Mouse (Mus musculus) midbrain, embryonic 13.5 days (tissue): Measurements from ENCODE around the gene Arhgap23. TPM values are rescaled to one million over a fixed set of nuclear protein-coding genes. Genes with fewer than 3 reads are reported as not detected.

Source experiments
- ATAC-seq: fragments of 200-750 bp; cut with Nextera tagmentation; 2 replicates; pipeline ENCODE4 v1.8.0; 2017; ENCODE audit warnings: mild to moderate bottlenecking, moderate TSS enrichment, moderate library complexity
- H3K27ac ChIP-seq: fragments of 300-500 bp; sonication (generic); 2 replicates; pipeline ENCODE4 v1.5.1; 2015; ENCODE audit warnings: inconsistent platforms, mild to moderate bottlenecking, moderate library complexity
- H3K27me3 ChIP-seq: fragments of 300-500 bp; sonication (generic); 2 replicates; pipeline ENCODE4 v1.6.1; 2015; ENCODE audit warnings: mild to moderate bottlenecking, inconsistent platforms
- H3K36me3 ChIP-seq: fragments of 300-500 bp; sonication (generic); 2 replicates; pipeline ENCODE4 v1.6.1; 2015; ENCODE audit warnings: mild to moderate bottlenecking, inconsistent platforms
- H3K4me1 ChIP-seq: fragments of 300-500 bp; sonication (generic); replicated peaks from 2 replicates; pipeline ENCODE4 v1.6.1; 2015; ENCODE audit warnings: inconsistent platforms
- H3K4me2 ChIP-seq: fragments of 300-500 bp; sonication (generic); replicated peaks from 2 replicates; pipeline ENCODE4 v1.6.1; 2015; ENCODE audit warnings: moderate library complexity, mild to moderate bottlenecking, inconsistent platforms
- H3K4me3 ChIP-seq: fragments of 300-500 bp; sonication (generic); replicated peaks from 2 replicates; pipeline ENCODE4 v1.5.1; 2015; ENCODE audit warnings: mild to moderate bottlenecking, inconsistent platforms
- H3K9ac ChIP-seq: fragments of 300-500 bp; sonication (generic); replicated peaks from 2 replicates; pipeline ENCODE4 v1.6.1; 2015; ENCODE audit warnings: mild to moderate bottlenecking, inconsistent platforms
- H3K9me3 ChIP-seq: fragments of 300-500 bp; sonication (generic); 2 replicates; pipeline ENCODE4 v1.6.1; 2016; ENCODE audit warnings: mild to moderate bottlenecking, inconsistent platforms
- WGBS: fragments of 180-500 bp; shearing (Covaris S2); methylation state at CpG from one replicate; pipeline ENCODE4 v1.1.7; 2015; 5-methylcytosine and 5-hydroxymethylcytosine counted together
- polyA plus RNA-seq: library from polyadenylated mRNA; unstranded; fragments of >200 nt; fragmentation: Nextera tagmentation; extraction: Ambion mirVana; gene quantifications from 2 replicates; pipeline ENCODE4 v1.2.1, GENCODE M21; 2015

Gene Arhgap23
- 5.1 and 6.5 TPM in 2 replicates for polyA plus RNA-seq

DNA sequence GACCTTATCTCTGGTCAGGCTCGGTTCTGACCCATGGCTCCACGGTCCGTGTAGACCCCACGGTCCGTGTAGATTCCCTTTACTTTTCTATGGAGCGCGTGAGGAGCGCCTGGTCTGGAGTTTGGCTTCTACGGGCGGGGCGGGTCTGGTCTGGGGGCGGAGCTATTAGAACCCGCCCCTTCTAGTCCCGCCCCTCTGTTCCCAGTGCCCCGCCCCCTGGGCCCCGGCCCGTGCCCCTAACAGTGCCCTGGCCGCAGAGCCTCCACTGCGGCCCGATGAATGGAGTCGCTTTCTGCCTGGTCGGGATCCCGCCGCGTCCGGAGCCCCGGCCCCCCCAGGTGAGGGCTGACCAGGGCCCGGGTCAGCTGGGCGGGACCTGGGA, at the start of gene Arhgap23:
Arhgap23 (plus strand) TSS at position 204 of the 382 bp plus-strand sequence.
- H3K27ac ChIP-seq: no peak within 1 kb of the TSS
- peaks cover 25% of the 10 kb centered on the region for H3K4me1 ChIP-seq
- peak; percentile 63 for ATAC-seq
- 1% methylated on average over 27 of the region's 29 CpGs for WGBS
- peak within 1 kb of the TSS; percentile 62 for H3K4me2 ChIP-seq
- peak within 1 kb of the TSS; percentile 55 for H3K9ac ChIP-seq
- H3K4me3 ChIP-seq: peak within 1 kb of the TSS; percentile 45
- no peaks in the 10 kb centered on the region for H3K36me3 ChIP-seq
- H3K27me3 ChIP-seq: peaks cover 31% of the 10 kb centered on the region
- no peaks in the 10 kb centered on the region for H3K9me3 ChIP-seq

DNA sequence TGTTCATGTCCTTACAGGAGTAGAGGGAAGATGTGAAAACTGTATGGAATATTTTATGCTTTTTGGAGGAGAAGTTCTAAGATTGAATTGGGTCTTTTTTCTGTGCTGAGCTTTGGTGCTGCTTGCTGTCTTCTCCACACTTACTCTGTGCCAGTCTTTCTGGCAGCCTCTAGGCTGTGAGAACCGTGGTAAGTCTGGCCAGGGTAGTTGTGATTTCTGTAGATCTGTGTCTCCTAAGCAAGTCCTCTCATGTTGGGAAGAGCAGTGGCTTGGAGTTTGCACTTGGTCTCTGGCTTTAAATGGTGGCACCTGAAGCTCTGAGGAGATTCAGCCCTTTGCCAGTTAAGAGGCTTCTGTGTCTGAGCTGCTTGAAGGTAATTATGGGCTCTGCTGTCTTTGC, 49.8 kb upstream of the Arhgap23 start:
- peak overlapping the region; percentile 99 for H3K9ac ChIP-seq
- peak overlapping the region; percentile 99 for H3K4me3 ChIP-seq
- no peaks in the 10 kb centered on the region for H3K9me3 ChIP-seq
- no peaks in the 10 kb centered on the region for H3K36me3 ChIP-seq
- peak overlapping the region; percentile 95 for H3K4me2 ChIP-seq
- no peak for ATAC-seq
- no peak overlapping the region for H3K27ac ChIP-seq
- no peaks in the 10 kb centered on the region for H3K27me3 ChIP-seq
- H3K4me1 ChIP-seq: peaks cover 38% of the 10 kb centered on the region
- 74% methylated on average over 1 of the region's 1 CpGs for WGBS

DNA sequence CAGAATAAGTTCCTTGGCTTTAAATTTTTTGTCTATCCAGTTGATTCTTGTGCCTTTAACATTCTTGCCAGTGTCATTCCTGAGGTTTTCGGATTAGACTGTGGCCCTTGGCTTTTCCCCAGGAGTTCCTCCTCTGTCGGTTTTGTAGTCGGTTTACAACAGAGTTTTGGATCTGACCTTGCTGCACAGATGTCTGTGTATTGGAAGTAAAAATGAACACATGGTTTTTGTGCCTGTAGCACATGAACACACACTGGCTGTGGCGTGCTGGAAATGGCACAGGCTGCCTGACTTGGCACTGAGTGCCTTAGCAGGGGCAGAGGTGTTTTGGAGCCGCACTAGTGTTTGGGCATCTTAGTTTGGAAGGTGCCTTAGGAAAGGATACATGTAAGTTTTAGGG, 46.8 kb upstream of the Arhgap23 start:
- H3K36me3 ChIP-seq: peaks cover 6% of the 10 kb centered on the region; the same call in 1 of the 2 replicates
- ATAC-seq: no peak
- no peak overlapping the region for H3K4me3 ChIP-seq
- no peak overlapping the region for H3K27ac ChIP-seq
- no peaks in the 10 kb centered on the region for H3K27me3 ChIP-seq
- no peaks in the 10 kb centered on the region for H3K9me3 ChIP-seq
- 88% methylated on average over 5 of the region's 5 CpGs for WGBS
- H3K4me1 ChIP-seq: peaks cover 40% of the 10 kb centered on the region
- H3K9ac ChIP-seq: no peak overlapping the region
- H3K4me2 ChIP-seq: no peak overlapping the region

DNA sequence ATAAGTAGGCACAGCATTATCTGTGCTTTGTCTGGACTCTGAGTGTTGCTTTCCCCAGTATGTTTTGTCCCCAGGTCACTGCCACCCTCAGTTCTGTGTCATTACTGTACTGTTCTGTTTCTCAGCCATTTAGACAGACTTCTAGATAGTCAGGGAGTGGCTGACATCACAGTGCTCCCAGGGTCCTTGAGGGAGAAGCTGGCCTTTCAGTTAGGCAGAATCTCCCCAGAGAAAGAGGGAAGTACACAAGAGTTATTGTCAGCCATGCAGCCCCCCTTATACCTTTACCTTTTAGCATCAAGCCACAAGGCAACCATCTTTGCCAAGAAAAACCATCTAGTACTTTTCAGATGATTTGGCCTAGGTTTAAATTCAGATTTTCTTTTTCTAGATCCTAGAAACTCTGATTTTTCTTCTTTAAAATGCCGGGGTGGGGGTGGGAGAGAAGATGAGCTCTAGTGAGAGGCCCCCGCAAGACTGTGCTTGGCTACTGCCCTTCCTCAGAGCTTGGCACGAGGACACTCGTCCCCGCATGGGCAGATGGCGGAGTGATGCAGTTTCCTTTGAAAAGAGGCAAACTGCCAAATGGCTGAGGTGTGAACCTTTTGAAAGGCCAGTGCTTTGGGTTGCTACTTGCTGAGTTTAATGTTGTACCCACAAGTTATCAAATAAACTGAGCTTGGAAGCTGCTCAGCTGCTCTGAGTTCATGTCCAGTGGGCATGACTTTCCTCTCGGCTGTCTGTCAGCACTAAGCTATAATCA, 44.8 kb upstream of the Arhgap23 start:
- H3K9me3 ChIP-seq: no peaks in the 10 kb centered on the region
- H3K27me3 ChIP-seq: no peaks in the 10 kb centered on the region
- H3K9ac ChIP-seq: no peak overlapping the region
- H3K27ac ChIP-seq: no peak overlapping the region
- WGBS: 84% methylated on average over 7 of the region's 7 CpGs
- H3K4me1 ChIP-seq: peaks cover 20% of the 10 kb centered on the region
- H3K4me2 ChIP-seq: no peak overlapping the region
- no peak for ATAC-seq
- no peak overlapping the region for H3K4me3 ChIP-seq
- peaks cover 16% of the 10 kb centered on the region for H3K36me3 ChIP-seq

DNA sequence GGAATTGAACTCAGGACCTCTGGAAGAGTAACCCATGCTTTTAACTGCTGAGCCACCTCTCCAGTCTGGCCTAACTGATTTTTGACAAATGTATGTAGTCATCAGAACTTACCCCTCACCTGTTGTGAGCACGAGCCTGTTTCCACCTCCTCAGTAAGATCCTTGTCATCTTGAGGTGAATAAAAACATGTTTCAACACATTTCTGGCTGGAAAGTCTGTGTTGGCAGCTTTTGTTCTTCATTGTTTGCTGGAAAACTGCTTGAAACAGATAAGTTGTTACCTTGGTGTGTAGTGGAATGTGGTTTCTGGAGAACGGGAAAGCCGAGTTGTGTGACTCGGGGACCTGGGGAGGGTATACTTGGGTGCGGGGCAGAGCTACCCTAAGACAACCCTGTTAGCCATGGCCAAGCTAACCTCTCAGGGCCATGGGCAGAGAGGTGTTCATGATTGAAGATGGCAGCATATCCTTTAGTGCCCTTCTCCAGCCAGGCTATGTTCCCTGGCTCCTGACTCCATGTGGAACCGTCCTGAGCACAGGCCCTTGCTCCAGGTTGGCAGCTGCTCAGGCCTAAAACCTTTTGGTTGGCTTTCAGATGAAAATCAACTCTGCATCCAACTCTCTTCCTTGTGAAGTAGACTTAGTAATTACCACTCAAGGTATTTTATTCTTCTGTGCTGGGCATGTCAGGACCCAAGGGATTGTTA, 43.0 kb upstream of the Arhgap23 start:
- Histone ChIP-seq H3K9ac (no peak overlapping the region), H3K36me3 (peaks cover 34% of the 10 kb centered on the region), H3K4me1 (peaks cover 9% of the 10 kb centered on the region), H3K27ac (no peak overlapping the region), H3K4me2 (no peak overlapping the region), H3K9me3 (no peaks in the 10 kb centered on the region), H3K4me3 (no peak overlapping the region), H3K27me3 (no peaks in the 10 kb centered on the region)
- ATAC-seq: no peak
- WGBS: 89% methylated on average over 6 of the region's 6 CpGs

DNA sequence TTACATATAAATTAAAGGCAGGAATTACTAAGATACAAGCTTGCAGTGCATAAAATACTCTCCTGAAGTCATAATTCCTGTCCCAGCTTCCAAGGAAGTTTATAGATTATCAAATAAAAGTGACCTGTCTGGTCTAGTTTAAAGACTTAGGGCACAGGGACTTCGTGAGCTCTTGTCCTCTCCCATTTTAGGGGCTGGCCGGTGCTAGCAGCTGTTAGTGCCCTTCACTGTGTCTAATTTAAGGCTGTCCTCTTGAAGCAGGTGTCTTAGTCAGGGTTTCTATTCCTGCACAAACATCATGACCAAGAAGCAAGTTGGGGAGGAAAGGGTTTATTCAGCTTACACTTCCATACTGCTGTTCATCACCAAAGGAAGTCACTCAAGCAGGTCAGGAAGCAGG, 41.9 kb upstream of the Arhgap23 start:
- no peak overlapping the region for H3K4me3 ChIP-seq
- WGBS: 92% methylated on average over 2 of the region's 2 CpGs
- no peak for ATAC-seq
- peaks cover 45% of the 10 kb centered on the region for H3K36me3 ChIP-seq
- H3K9ac ChIP-seq: no peak overlapping the region
- H3K9me3 ChIP-seq: no peaks in the 10 kb centered on the region
- no peak overlapping the region for H3K4me2 ChIP-seq
- peaks cover 9% of the 10 kb centered on the region; the same call in 1 of the 2 replicates for H3K4me1 ChIP-seq
- no peak overlapping the region for H3K27ac ChIP-seq
- H3K27me3 ChIP-seq: no peaks in the 10 kb centered on the region

DNA sequence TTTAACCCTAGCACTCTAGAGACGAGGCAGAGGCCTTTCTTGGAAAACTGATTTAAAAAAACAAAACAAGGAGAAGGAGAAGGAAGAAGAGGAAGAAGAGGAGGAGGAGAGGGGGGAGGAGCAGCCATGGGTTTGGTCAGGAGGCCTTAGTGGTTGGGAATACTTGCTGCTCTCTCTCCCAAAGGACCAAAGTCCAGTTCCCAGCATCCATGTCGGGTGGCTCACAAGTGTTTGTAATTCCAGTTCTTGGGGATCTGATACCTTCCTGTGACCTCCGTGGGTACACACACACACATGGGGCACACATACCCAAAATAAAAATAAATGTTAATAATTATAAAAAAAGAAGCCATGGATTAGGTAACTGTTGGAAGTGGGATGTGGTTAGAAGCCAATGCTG, 35.3 kb upstream of the Arhgap23 start:
- H3K4me2 ChIP-seq: no peak overlapping the region
- peaks cover 71% of the 10 kb centered on the region for H3K36me3 ChIP-seq
- no peaks in the 10 kb centered on the region for H3K9me3 ChIP-seq
- H3K4me3 ChIP-seq: no peak overlapping the region
- no peak overlapping the region for H3K27ac ChIP-seq
- H3K9ac ChIP-seq: no peak overlapping the region
- ATAC-seq: no peak
- 90% methylated on average over 3 of the region's 3 CpGs for whole genome bisulfite sequencing
- H3K27me3 ChIP-seq: no peaks in the 10 kb centered on the region
- H3K4me1 ChIP-seq: no peaks in the 10 kb centered on the region

DNA sequence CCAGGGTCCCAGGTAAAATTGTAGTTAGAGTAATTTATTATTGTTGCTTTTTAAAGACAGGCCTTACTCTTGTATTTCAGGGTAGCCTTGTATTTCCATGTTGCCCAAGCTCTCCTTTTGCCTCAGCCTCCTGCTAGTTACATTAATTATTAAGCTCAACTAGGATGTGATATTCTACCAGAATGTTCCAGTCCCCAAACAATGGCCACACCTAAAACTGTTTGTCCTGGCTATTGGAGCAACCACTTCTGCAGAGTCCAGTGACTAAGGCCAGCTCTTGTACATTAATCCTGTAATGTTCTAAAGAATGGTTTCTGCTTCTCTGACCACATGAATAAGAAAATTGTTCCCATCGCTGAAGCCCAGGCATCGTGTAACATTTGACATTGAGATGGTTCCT, 32.3 kb upstream of the Arhgap23 start:
- no peak overlapping the region for H3K9ac ChIP-seq
- H3K4me2 ChIP-seq: no peak overlapping the region
- H3K9me3 ChIP-seq: no peaks in the 10 kb centered on the region
- H3K4me3 ChIP-seq: no peak overlapping the region
- no peaks in the 10 kb centered on the region for H3K27me3 ChIP-seq
- peaks cover 59% of the 10 kb centered on the region for H3K36me3 ChIP-seq
- H3K27ac ChIP-seq: no peak overlapping the region
- ATAC-seq: no peak
- 92% methylated on average over 2 of the region's 2 CpGs for WGBS
- no peaks in the 10 kb centered on the region for H3K4me1 ChIP-seq

DNA sequence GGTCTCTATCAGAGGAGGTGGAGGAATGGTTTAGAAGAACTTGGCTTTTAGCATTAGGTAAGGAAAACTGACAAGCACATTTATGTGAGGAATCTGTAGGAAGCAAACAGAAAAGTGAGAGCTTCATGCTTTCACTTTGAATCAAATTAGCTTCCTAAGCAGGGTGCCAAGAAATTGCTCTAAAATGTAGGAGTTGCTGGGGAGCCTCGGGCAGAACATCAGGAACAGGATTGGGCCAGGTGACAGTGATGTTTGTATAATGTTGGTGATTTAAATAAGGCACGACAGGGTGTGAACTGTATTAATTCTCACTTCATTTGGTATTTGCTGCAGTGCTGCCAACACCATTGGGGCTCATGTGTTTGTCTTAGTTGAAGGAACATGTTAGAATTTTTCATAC, 31.6 kb upstream of the Arhgap23 start:
- Histone ChIP-seq H3K36me3 (peaks cover 56% of the 10 kb centered on the region), H3K4me1 (no peaks in the 10 kb centered on the region), H3K27ac (no peak overlapping the region), H3K4me3 (no peak overlapping the region), H3K9me3 (no peaks in the 10 kb centered on the region), H3K9ac (no peak overlapping the region), H3K27me3 (no peaks in the 10 kb centered on the region), H3K4me2 (no peak overlapping the region)
- no peak for ATAC-seq
- WGBS: 65% methylated on average over 2 of the region's 2 CpGs

DNA sequence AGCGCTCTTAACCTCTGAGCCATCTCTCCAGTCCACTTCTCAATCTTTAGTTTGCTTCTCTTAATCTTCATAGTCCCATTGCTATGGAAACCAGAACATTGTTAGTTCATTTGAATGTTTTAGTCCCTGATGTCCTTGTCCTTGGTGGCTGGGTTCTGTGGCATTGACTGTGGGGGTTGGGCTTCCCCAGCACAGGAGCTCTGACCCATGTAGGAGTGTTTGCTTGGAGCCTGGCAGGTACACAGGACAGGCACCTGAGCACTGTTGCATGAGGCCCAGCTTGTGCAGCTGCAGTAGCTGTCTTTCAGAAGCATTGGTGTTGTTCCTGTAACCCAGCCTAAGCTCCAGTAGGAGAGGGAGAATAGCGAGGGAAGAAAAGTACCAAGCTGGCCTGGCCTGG, 27.5 kb upstream of the Arhgap23 start:
- ATAC-seq: no peak
- Histone ChIP-seq H3K4me1 (0 out of 2 replicates have a peak, but pooled peaks cover 3% of the 10 kb centered on the region), H3K27ac (no peak overlapping the region), H3K9ac (no peak overlapping the region), H3K27me3 (no peaks in the 10 kb centered on the region), H3K4me2 (no peak overlapping the region), H3K9me3 (no peaks in the 10 kb centered on the region), H3K4me3 (no peak overlapping the region), H3K36me3 (peaks cover 76% of the 10 kb centered on the region)
- 94% methylated on average over 2 of the region's 2 CpGs for WGBS

DNA sequence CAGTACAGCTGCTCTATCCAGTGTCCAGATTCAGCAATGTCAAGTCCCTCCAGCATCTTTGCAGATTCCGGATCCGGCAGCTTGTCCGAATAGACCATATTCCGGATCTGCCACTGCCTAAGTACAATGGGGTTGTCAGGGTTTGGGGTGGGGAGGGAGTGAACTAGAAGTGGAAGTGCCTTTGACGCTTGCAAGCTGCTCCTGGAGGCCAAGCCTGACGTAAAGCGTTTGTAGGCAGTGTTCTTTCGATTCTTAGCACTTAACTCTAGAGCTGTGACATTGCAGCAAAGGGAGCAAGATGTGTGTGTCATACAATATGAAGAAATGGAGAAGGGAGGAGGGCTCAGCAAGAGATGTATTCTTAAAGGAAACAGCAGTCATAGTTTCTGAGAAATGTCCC, 26.2 kb upstream of the Arhgap23 start:
- Histone ChIP-seq H3K36me3 (peaks cover 76% of the 10 kb centered on the region), H3K9ac (no peak overlapping the region), H3K27me3 (no peaks in the 10 kb centered on the region), H3K4me3 (no peak overlapping the region), H3K9me3 (no peaks in the 10 kb centered on the region), H3K27ac (no peak overlapping the region), H3K4me2 (no peak overlapping the region), H3K4me1 (0 out of 2 replicates have a peak, but pooled peaks cover 3% of the 10 kb centered on the region)
- ATAC-seq: no peak
- WGBS: 87% methylated on average over 8 of the region's 8 CpGs

DNA sequence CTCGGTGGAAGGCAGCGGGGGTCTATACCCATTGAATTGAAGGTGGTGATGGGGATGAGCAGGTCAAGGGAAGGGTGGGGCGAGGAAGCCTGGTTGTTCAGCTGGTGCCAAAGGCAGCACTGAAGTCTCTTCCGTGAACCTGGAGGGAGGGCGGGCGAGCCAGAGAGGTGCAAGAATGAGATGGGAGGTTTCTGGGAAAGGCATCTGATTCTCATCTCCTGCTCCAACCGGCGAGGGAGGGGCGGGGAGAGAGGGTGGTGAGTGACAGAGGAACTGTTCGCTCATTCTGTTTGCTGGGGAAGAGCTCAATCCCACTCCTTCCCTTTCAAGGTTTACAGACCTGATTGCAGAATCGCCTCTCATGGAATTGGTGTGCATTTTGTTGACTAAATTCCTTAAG, 21.7 kb upstream of the Arhgap23 start:
- Histone ChIP-seq H3K4me2 (no peak overlapping the region), H3K27me3 (no peaks in the 10 kb centered on the region), H3K36me3 (peaks cover 83% of the 10 kb centered on the region), H3K4me3 (no peak overlapping the region), H3K4me1 (0 out of 2 replicates have a peak, but pooled peaks cover 3% of the 10 kb centered on the region), H3K9me3 (no peaks in the 10 kb centered on the region), H3K27ac (no peak overlapping the region), H3K9ac (no peak overlapping the region)
- ATAC-seq: no peak
- WGBS: 75% methylated on average over 11 of the region's 11 CpGs
